Mouse (Mus musculus) cortical plate, adult 2 months (tissue): ENCODE data around the gene Socs4. TPM values are rescaled to one million over a fixed set of nuclear protein-coding genes. Genes with fewer than 3 reads are reported as not detected.
"Not testable (repeated sequence)": the region's sequence is repeated elsewhere in the genome, so short reads cannot be mapped to it uniquely, and the experiment has no call there.

ENCODE experiments used
- H3K27ac ChIP-seq: fragments of 200-500 bp; 2 replicates; pipeline ENCODE4 v1.5.1; 2012; ENCODE audit warnings: low read length, control low read depth, inconsistent platforms; ENCODE audit not compliant: insufficient read depth
- H3K4me1 ChIP-seq: fragments of 200-500 bp; 2 replicates; pipeline ENCODE4 v1.6.1; 2011; ENCODE audit warnings: low read length; ENCODE audit not compliant: control insufficient read depth, insufficient read depth
- H3K4me3 ChIP-seq: fragments of 200-500 bp; 2 replicates; pipeline ENCODE4 v1.5.1; 2011; ENCODE audit warnings: mild to moderate bottlenecking, low read length, control low read depth; ENCODE audit not compliant: insufficient read depth
- CTCF ChIP-seq: fragments of 200-500 bp; IDR thresholded peaks from 2 replicates; pipeline ENCODE4 v1.5.1; 2011; ENCODE audit warnings: mild to moderate bottlenecking, control low read depth, low read length; ENCODE audit not compliant: insufficient read depth; ENCODE audit errors: extremely low read depth
- POLR2A ChIP-seq: fragments of 200-500 bp; IDR thresholded peaks from 2 replicates; pipeline ENCODE4 v1.6.1; 2011; ENCODE audit warnings: mild to moderate bottlenecking, low read length, control low read depth; ENCODE audit not compliant: insufficient read depth; ENCODE audit errors: extremely low read depth
- polyA plus RNA-seq: library from polyadenylated mRNA; depleted of rRNA; stranded (reverse); fragments of >200 nt; gene quantifications from 2 replicates; pipeline ENCODE4 v1.2.3, GENCODE M21; 2012

Socs4 gene
- polyA plus RNA-seq, 1 experiment: 5.1 TPM

- no peak for TF ChIP-seq CTCF
- TF ChIP-seq POLR2A: no peak
- no peak overlapping the region for H3K27ac ChIP-seq
- no peak overlapping the region for H3K4me3 ChIP-seq
- peaks cover 1% of the 10 kb centered on the region; the same call in 1 of the 2 replicates for H3K4me1 ChIP-seq
These were observed 26.4 kb downstream of the Socs4 start for GRCm38 (mm10) chr14:47302885-47303680.

- no peak for TF ChIP-seq CTCF
- H3K4me3 ChIP-seq: no peak overlapping the region
- H3K27ac ChIP-seq: no peak overlapping the region
- no peaks in the 10 kb centered on the region; the same call in 1 of the 2 replicates for H3K4me1 ChIP-seq
These were observed 28.2 kb downstream of the Socs4 start for GRCm38 (mm10) chr14:47304814-47305405.

GRCm38 (mm10) chr14:47305933-47306332 lies 29.2 kb downstream of the Socs4 start:
- H3K4me1 ChIP-seq: no peaks in the 10 kb centered on the region; the same call in 1 of the 2 replicates
- TF ChIP-seq CTCF (no peak), POLR2A (no peak)
- H3K27ac ChIP-seq: no peak overlapping the region
- no peak overlapping the region for H3K4me3 ChIP-seq

GRCm38 (mm10) chr14:47307669-47308068 lies 30.9 kb downstream of the Socs4 start:
- Histone ChIP-seq H3K4me1 (no peaks in the 10 kb centered on the region), H3K27ac (no peak overlapping the region), H3K4me3 (no peak overlapping the region)
- TF ChIP-seq POLR2A: no peak
- no peak for TF ChIP-seq CTCF

GRCm38 (mm10) chr14:47309061-47309460 lies 32.3 kb downstream of the Socs4 start:
- H3K27ac ChIP-seq: no peak overlapping the region
- no peak overlapping the region for H3K4me3 ChIP-seq
- TF ChIP-seq CTCF (no peak), POLR2A (no peak)
- no peaks in the 10 kb centered on the region for H3K4me1 ChIP-seq

- no peak overlapping the region for H3K4me3 ChIP-seq
- no peaks in the 10 kb centered on the region for H3K4me1 ChIP-seq
- no peak overlapping the region for H3K27ac ChIP-seq
- TF ChIP-seq CTCF: no peak
- TF ChIP-seq POLR2A: no peak
These were observed 33.8 kb downstream of the Socs4 start for GRCm38 (mm10) chr14:47310342-47311181.

- no peak overlapping the region for H3K27ac ChIP-seq
- no peak for TF ChIP-seq POLR2A
- no peak for TF ChIP-seq CTCF
- no peak overlapping the region for H3K4me3 ChIP-seq
- H3K4me1 ChIP-seq: no peaks in the 10 kb centered on the region
These were observed 42.6 kb downstream of the Socs4 start for GRCm38 (mm10) chr14:47319362-47319761.

- not testable (repeated sequence) for H3K4me1 ChIP-seq, H3K27ac ChIP-seq
These were observed 44.9 kb downstream of the Socs4 start for GRCm38 (mm10) chr14:47321581-47321980.

GRCm38 (mm10) chr14:47325965-47326761 lies 49.4 kb downstream of the Socs4 start:
- no peak overlapping the region for H3K27ac ChIP-seq
- 0 out of 2 replicates have a peak, but pooled peaks cover 1% of the 10 kb centered on the region for H3K4me1 ChIP-seq
- H3K4me3 ChIP-seq: no peak overlapping the region
- TF ChIP-seq POLR2A (no peak), CTCF (no peak)

More at GRCm38 (mm10) chr14:47321581-47321980, 44.9 kb downstream of the Socs4 start:
- H3K4me3 ChIP-seq: not testable (repeated sequence)
